Mouse (Mus musculus) hindbrain, embryonic 12.5 days (tissue): ENCODE data around the gene Mitf. TPM values are rescaled to one million over a fixed set of nuclear protein-coding genes. Genes with fewer than 3 reads are reported as not detected.

Experiments
- ATAC-seq: fragments of 200-750 bp; cut with Nextera tagmentation; 2 replicates; pipeline ENCODE4 v1.8.0; 2017; ENCODE audit warnings: moderate TSS enrichment; ENCODE audit not compliant: low FRiP score
- H3K27ac ChIP-seq: fragments of 300-500 bp; sonication (generic); 2 replicates; pipeline ENCODE4 v1.5.1; 2016; ENCODE audit warnings: mild to moderate bottlenecking
- H3K27me3 ChIP-seq: fragments of 300-500 bp; sonication (generic); 2 replicates; pipeline ENCODE4 v1.6.1; 2016; ENCODE audit warnings: mild to moderate bottlenecking
- H3K36me3 ChIP-seq: fragments of 300-500 bp; sonication (generic); 2 replicates; pipeline ENCODE4 v1.6.1; 2016; ENCODE audit warnings: mild to moderate bottlenecking
- H3K4me1 ChIP-seq: fragments of 300-500 bp; sonication (generic); 2 replicates; pipeline ENCODE4 v1.6.1; 2016
- H3K4me2 ChIP-seq: fragments of 300-500 bp; sonication (generic); replicated peaks from 2 replicates; pipeline ENCODE4 v1.6.1; 2016; ENCODE audit warnings: mild to moderate bottlenecking
- H3K4me3 ChIP-seq: fragments of 300-500 bp; sonication (generic); 2 replicates; pipeline ENCODE4 v1.5.1; 2016; ENCODE audit warnings: mild to moderate bottlenecking
- H3K9ac ChIP-seq: fragments of 300-500 bp; sonication (generic); 2 replicates; pipeline ENCODE4 v1.6.1; 2016; ENCODE audit warnings: mild to moderate bottlenecking, moderate library complexity
- H3K9me3 ChIP-seq: fragments of 300-500 bp; sonication (generic); replicated peaks from 2 replicates; pipeline ENCODE4 v1.6.1; 2016; ENCODE audit warnings: mild to moderate bottlenecking
- WGBS: fragments of 180-500 bp; shearing (Covaris S2); methylation state at CpG from one replicate; pipeline ENCODE4 v1.1.7; 2016; 5-methylcytosine and 5-hydroxymethylcytosine counted together
- polyA plus RNA-seq: library from polyadenylated mRNA; unstranded; fragments of >200 nt; fragmentation: Nextera tagmentation; extraction: Ambion mirVana; gene quantifications from 2 replicates; pipeline ENCODE4 v1.2.1, GENCODE M21; 2016

The Mitf gene
- polyA plus RNA-seq, 1 experiment from 2014 or later, result 2.0 TPM

DNA sequence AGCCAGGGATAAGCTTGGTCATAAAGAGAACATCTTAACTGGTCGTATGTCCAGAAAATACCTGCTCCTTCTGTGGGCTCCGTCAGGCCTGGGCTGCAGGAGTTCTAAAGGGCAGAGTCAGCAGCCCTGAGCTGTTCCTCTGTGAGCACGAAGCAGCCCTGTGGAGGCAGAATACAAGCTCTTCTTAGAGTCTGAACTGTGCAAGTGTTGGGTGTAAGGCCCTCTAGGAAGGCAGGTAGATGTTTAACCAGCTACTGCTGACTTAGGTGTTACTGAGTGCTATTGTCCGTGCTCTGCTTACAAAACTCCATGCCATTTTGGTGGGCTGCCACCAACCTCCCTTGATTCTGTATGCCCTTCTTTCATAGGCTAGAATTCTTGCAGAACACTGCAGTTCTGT lies 151.4 kb downstream of the Mitf start:
- H3K9me3 ChIP-seq, result no peaks in the 10 kb centered on the region
- no peak overlapping the region for H3K9ac ChIP-seq
- ATAC-seq, result no peak
- H3K4me3 ChIP-seq, result no peak overlapping the region
- H3K27ac ChIP-seq, result no peak overlapping the region
- H3K36me3 ChIP-seq, result no peaks in the 10 kb centered on the region
- H3K4me2 ChIP-seq, result no peak overlapping the region
- WGBS, result 80% methylated on average over 4 of the region's 4 CpGs
- no peaks in the 10 kb centered on the region for H3K27me3 ChIP-seq
- no peaks in the 10 kb centered on the region for H3K4me1 ChIP-seq

DNA sequence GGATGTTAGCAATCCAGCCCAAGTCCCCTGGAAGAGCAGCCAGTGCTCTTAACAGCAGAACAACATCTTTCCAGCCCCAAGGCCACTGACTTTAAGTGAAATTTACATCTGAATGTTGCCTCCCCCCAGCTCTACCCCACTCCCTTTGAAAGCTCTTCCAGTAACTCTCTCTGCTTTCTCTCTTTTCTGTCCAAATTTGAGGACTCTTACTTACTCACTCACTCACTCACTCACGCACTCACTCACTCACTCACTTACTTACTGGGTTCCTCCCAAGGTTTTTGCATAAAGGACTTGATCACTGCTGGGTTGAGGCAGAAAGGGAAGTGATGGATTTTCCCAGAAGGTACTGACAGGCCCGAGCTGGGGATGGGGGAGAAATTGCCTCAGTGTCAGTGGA lies 154.9 kb downstream of the Mitf start:
- no peaks in the 10 kb centered on the region for H3K27me3 ChIP-seq
- WGBS, result 33% methylated on average over 2 of the region's 2 CpGs

DNA sequence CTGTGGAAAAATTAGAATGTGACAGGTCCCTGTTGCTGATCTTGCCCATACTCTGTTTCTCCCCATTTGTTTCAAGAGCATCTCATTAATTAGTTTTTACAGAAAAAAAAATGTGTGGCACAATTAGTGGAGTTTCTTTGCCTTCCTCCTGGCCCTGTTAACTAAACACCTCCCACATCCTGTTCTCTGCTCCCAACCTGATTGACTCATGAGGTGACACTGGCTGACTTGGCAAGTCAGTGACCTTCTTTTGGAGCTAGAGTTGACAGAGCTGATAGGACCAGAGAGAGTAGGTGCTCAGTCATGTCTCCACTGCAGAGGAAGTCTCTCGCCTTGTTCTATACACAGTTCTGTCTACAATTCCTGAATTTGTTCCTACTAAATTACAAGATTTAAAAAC lies 155.5 kb downstream of the Mitf start:
- H3K27me3 ChIP-seq, result no peaks in the 10 kb centered on the region
- H3K27ac ChIP-seq, result no peak overlapping the region
- 88% methylated on average over 1 of the region's 1 CpGs for WGBS
- H3K4me1 ChIP-seq, result no peaks in the 10 kb centered on the region
- no peak overlapping the region for H3K9ac ChIP-seq
- H3K4me2 ChIP-seq, result no peak overlapping the region
- H3K4me3 ChIP-seq, result no peak overlapping the region
- ATAC-seq, result no peak
- no peaks in the 10 kb centered on the region for H3K9me3 ChIP-seq
- H3K36me3 ChIP-seq, result no peaks in the 10 kb centered on the region

More for the DNA sequence above, 154.9 kb downstream of the Mitf start:
- H3K27ac ChIP-seq, result no peak overlapping the region
- H3K4me1 ChIP-seq, result no peaks in the 10 kb centered on the region
- no peaks in the 10 kb centered on the region for H3K36me3 ChIP-seq
- no peak overlapping the region for H3K4me3 ChIP-seq
- ATAC-seq, result no peak
- H3K9me3 ChIP-seq, result no peaks in the 10 kb centered on the region
- H3K9ac ChIP-seq, result no peak overlapping the region
- H3K4me2 ChIP-seq, result no peak overlapping the region

DNA sequence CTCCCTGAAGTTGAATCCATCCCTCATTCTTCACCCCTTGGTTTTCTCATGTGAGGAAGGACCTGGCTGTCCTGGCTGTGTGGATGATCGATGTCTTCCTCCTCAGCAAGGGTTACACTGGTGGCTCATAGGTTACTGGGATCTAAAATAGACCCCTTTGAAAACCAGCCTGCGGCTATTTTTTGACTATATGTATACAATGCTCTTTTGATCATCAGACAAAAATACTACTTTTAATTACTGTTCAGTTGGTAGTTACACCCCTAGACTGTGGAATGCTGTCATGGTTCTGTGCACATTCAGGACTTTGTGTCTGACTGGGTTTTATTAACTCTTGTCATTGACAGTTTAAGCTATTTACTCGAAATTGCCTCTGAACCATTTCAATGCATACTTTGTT lies 157.9 kb downstream of the Mitf start:
- Histone ChIP-seq H3K36me3 (no peaks in the 10 kb centered on the region), H3K9ac (no peak overlapping the region), H3K4me2 (no peak overlapping the region), H3K4me1 (no peaks in the 10 kb centered on the region), H3K27ac (no peak overlapping the region), H3K9me3 (no peaks in the 10 kb centered on the region), H3K27me3 (no peaks in the 10 kb centered on the region), H3K4me3 (no peak overlapping the region)
- WGBS, result 70% methylated on average over 3 of the region's 3 CpGs
- no peak for ATAC-seq

DNA sequence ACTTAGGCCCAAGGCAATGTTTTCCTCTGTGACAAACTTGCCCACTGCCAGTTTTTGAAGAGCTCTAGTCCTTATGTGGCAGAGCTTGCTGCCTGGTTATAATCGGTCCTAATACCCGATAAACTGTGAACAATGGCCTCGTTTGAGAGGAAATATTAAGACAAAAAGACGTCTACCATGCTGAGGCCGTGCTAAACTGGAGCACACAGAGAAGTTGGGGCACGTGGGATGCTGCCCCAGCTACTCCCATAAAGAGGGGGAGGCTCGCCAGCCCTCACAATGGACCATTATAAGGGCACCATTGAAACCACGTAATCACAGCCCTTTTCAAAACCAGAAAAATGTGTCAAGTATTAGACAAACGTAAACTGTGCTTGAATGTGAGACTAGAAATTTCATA lies 174.8 kb downstream of the Mitf start:
- H3K9ac ChIP-seq, result no peak overlapping the region
- no peak for ATAC-seq
- H3K27ac ChIP-seq, result no peak overlapping the region
- WGBS, result 50% methylated on average over 9 of the region's 9 CpGs
- H3K4me2 ChIP-seq, result no peak overlapping the region
- H3K27me3 ChIP-seq, result no peaks in the 10 kb centered on the region
- H3K4me3 ChIP-seq, result no peak overlapping the region
- no peaks in the 10 kb centered on the region for H3K36me3 ChIP-seq
- no peaks in the 10 kb centered on the region for H3K9me3 ChIP-seq
- H3K4me1 ChIP-seq, result no peaks in the 10 kb centered on the region

GRCm38 (mm10) chr6:97985658-97986057 lies 178.8 kb downstream of the Mitf start:
- WGBS, result 73% methylated on average over 9 of the region's 9 CpGs
- H3K27ac ChIP-seq, result no peak overlapping the region
- ATAC-seq, result no peak
- H3K36me3 ChIP-seq, result no peaks in the 10 kb centered on the region
- no peaks in the 10 kb centered on the region for H3K27me3 ChIP-seq
- no peaks in the 10 kb centered on the region for H3K9me3 ChIP-seq
- H3K4me3 ChIP-seq, result no peak overlapping the region
- H3K9ac ChIP-seq, result no peak overlapping the region
- no peak overlapping the region for H3K4me2 ChIP-seq
- no peaks in the 10 kb centered on the region for H3K4me1 ChIP-seq

GRCm38 (mm10) chr6:97986417-97986816 lies 179.6 kb downstream of the Mitf start:
- 81% methylated on average over 3 of the region's 3 CpGs for WGBS
- no peak overlapping the region for H3K4me3 ChIP-seq
- no peaks in the 10 kb centered on the region for H3K4me1 ChIP-seq
- H3K36me3 ChIP-seq, result no peaks in the 10 kb centered on the region
- H3K9me3 ChIP-seq, result no peaks in the 10 kb centered on the region
- no peaks in the 10 kb centered on the region for H3K27me3 ChIP-seq
- H3K27ac ChIP-seq, result no peak overlapping the region
- ATAC-seq, result no peak
- H3K9ac ChIP-seq, result no peak overlapping the region
- no peak overlapping the region for H3K4me2 ChIP-seq

DNA sequence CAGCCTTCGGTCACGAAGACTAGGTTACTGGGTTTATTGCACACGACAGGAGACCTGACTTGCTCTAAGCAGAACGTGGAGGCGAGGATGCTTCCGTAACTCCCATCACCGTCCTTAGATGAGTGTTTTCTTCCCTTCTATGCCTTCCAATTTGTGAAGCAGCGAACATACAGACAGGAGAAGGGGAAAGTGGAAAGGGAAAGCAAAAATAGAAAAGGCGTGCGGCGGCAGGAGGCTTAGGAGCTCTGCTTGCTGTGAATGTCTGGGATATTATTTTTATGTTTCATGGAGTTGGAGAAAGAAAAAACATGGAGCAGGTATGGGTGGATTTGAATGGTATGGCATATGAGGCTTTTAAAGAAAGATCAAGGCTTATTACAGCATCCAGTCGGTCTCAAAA lies 186.7 kb downstream of the Mitf start:
- no peaks in the 10 kb centered on the region; the same call in 1 of the 2 replicates for H3K27me3 ChIP-seq
- H3K4me1 ChIP-seq, result peaks cover 4% of the 10 kb centered on the region; the same call in 1 of the 2 replicates
- H3K36me3 ChIP-seq, result no peaks in the 10 kb centered on the region
- H3K9ac ChIP-seq, result no peak overlapping the region
- ATAC-seq, result no peak
- no peaks in the 10 kb centered on the region for H3K9me3 ChIP-seq
- 92% methylated on average over 12 of the region's 12 CpGs for WGBS
- no peak overlapping the region for H3K4me3 ChIP-seq
- H3K27ac ChIP-seq, result no peak overlapping the region
- no peak overlapping the region for H3K4me2 ChIP-seq

GRCm38 (mm10) chr6:97995606-97996307 lies 188.9 kb downstream of the Mitf start:
- ATAC-seq, result no peak
- peaks cover 4% of the 10 kb centered on the region; the same call in 1 of the 2 replicates for H3K4me1 ChIP-seq
- no peaks in the 10 kb centered on the region; the same call in 1 of the 2 replicates for H3K27me3 ChIP-seq
- 76% methylated on average over 11 of the region's 11 CpGs for WGBS
- no peak overlapping the region for H3K27ac ChIP-seq
- no peaks in the 10 kb centered on the region for H3K36me3 ChIP-seq
- no peak overlapping the region for H3K4me2 ChIP-seq
- no peak overlapping the region for H3K4me3 ChIP-seq
- H3K9ac ChIP-seq, result no peak overlapping the region
- H3K9me3 ChIP-seq, result no peaks in the 10 kb centered on the region

- Histone ChIP-seq H3K27ac (no peak overlapping the region), H3K27me3 (no peaks in the 10 kb centered on the region; the same call in 1 of the 2 replicates), H3K9ac (no peak overlapping the region), H3K36me3 (no peaks in the 10 kb centered on the region), H3K4me2 (no peak overlapping the region), H3K4me1 (0 out of 2 replicates have a peak, but pooled peaks cover 5% of the 10 kb centered on the region), H3K9me3 (no peaks in the 10 kb centered on the region), H3K4me3 (no peak overlapping the region)
- ATAC-seq, result no peak
- WGBS, result 53% methylated on average over 4 of the region's 4 CpGs
Measured at GRCm38 (mm10) chr6:98001551-98001950, 194.7 kb downstream of the Mitf start.

GRCm38 (mm10) chr6:98003114-98003513 lies 196.3 kb downstream of the Mitf start:
- Histone ChIP-seq H3K4me3 (no peak overlapping the region), H3K4me1 (0 out of 2 replicates have a peak, but pooled peaks cover 5% of the 10 kb centered on the region), H3K27me3 (no peaks in the 10 kb centered on the region), H3K9ac (no peak overlapping the region), H3K9me3 (no peaks in the 10 kb centered on the region), H3K27ac (no peak overlapping the region), H3K4me2 (no peak overlapping the region), H3K36me3 (no peaks in the 10 kb centered on the region)
- no peak for ATAC-seq
- 18% methylated on average over 3 of the region's 3 CpGs for WGBS

- Histone ChIP-seq H3K9ac (no peak overlapping the region), H3K4me1 (0 out of 2 replicates have a peak, but pooled peaks cover 5% of the 10 kb centered on the region)
- 66% methylated on average over 1 of the region's 1 CpGs for WGBS
Measured at GRCm38 (mm10) chr6:98005566-98005965, 198.7 kb downstream of the Mitf start.

DNA sequence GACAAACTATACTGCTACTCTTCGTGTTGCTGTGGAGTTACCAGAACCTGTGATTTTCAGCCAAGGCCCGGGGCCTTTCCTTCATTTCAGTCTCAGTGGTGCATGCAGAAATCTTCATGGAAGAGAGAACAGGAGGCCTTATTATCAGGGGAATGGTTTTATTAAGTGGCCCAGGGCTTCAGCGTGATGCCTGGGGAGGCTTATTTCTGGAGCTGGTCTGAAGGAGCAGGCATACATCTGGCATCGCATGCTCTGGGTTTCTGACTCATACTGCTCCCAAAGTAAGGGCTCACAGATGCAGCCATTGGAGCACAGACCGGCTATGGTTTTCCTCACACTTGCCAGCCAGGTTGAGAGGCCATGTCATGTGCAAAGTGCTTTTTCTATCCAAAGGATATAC lies 208.2 kb downstream of the Mitf start:
- H3K4me1 ChIP-seq, result no peaks in the 10 kb centered on the region
- no peak for ATAC-seq
- H3K9me3 ChIP-seq, result no peaks in the 10 kb centered on the region
- H3K9ac ChIP-seq, result no peak overlapping the region
- H3K27ac ChIP-seq, result no peak overlapping the region
- no peak overlapping the region for H3K4me2 ChIP-seq
- WGBS, result 85% methylated on average over 5 of the region's 5 CpGs
- H3K27me3 ChIP-seq, result no peaks in the 10 kb centered on the region
- H3K36me3 ChIP-seq, result no peaks in the 10 kb centered on the region
- no peak overlapping the region for H3K4me3 ChIP-seq

More at GRCm38 (mm10) chr6:98005566-98005965, 198.7 kb downstream of the Mitf start:
- H3K9me3 ChIP-seq, result no peaks in the 10 kb centered on the region
- H3K27ac ChIP-seq, result no peak overlapping the region
- H3K27me3 ChIP-seq, result no peaks in the 10 kb centered on the region
- ATAC-seq, result no peak
- H3K36me3 ChIP-seq, result no peaks in the 10 kb centered on the region
- H3K4me3 ChIP-seq, result no peak overlapping the region
- no peak overlapping the region for H3K4me2 ChIP-seq
